Mouse (Mus musculus): ENCODE measurements around the gene Mrrf. TPM values are rescaled to one million over a fixed set of nuclear protein-coding genes. Genes with fewer than 3 reads are reported as not detected.

Mrrf gene
- polyA plus RNA-seq (2015; fragmentation: Nextera tagmentation; extraction: Ambion mirVana), result 23.9 and 28.4 TPM in 2 replicates

GRCm38 (mm10) chr2:36136300-36136941, at the start of gene Mrrf, which contains the start of gene Rbm18:
Gene Mrrf (plus strand): TSS chr2:36136389.
Gene Rbm18 (minus strand): TSS chr2:36136773.

GRCm38 (mm10) chr2:36104956-36105741, 31.0 kb upstream of the Mrrf start, which contains the start of gene Lhx6:
Gene Lhx6 (minus strand): TSS chr2:36105408.

GRCm38 (mm10) chr2:36230366-36230765, 94.2 kb downstream of the Mrrf start, which contains the start of gene Ptgs1:
Gene Ptgs1 (plus strand): TSS chr2:36230426.

Other genes with a start within 250 kb of the Mrrf start
- 1.7 and 1.9 TPM in 2 replicates for gene Ttll11, start 156.5 kb upstream of the Mrrf start, polyA plus RNA-seq (2015; fragmentation: Nextera tagmentation; extraction: Ambion mirVana)
- 440 and 467 TPM in 2 replicates for gene Ndufa8, start 87.0 kb upstream of the Mrrf start, polyA plus RNA-seq (2015; fragmentation: Nextera tagmentation; extraction: Ambion mirVana)
- not detected in 2 replicates for gene Morn5, start 86.9 kb upstream of the Mrrf start, polyA plus RNA-seq (2015; fragmentation: Nextera tagmentation; extraction: Ambion mirVana)
- 1.6 and 2.1 TPM in 2 replicates for gene Lhx6, start 31.0 kb upstream of the Mrrf start, polyA plus RNA-seq (2015; fragmentation: Nextera tagmentation; extraction: Ambion mirVana)
- gene Rbm18, start 384 bp downstream of the Mrrf start, polyA plus RNA-seq (2015; fragmentation: Nextera tagmentation; extraction: Ambion mirVana), result 44.7 and 46.7 TPM in 2 replicates
- 5.2 and 7.5 TPM in 2 replicates for gene Ptgs1, start 94.0 kb downstream of the Mrrf start, polyA plus RNA-seq (2015; fragmentation: Nextera tagmentation; extraction: Ambion mirVana)
- gene Olfr338, start 237.1 kb downstream of the Mrrf start, polyA plus RNA-seq (2015; fragmentation: Nextera tagmentation; extraction: Ambion mirVana), result not detected in 2 replicates

Measured in skeletal muscle tissue, postnatal 0 days (tissue).